Mouse (Mus musculus) fat pad, adult 2 months (tissue): ENCODE results near the gene Mcfd2.

ENCODE experiments used
- DNase-seq: peaks from one replicate; pipeline ENCODE4 v3.0.0-alpha.2; 2011; ENCODE audit warnings: low read depth, low spot score; ENCODE audit errors: extremely low read depth

Gene Mcfd2

GRCm38 (mm10) chr17:87246103-87246502 is 19.6 kb downstream of the Mcfd2 start:
- DNase-seq = no peak

GRCm38 (mm10) chr17:87237826-87238225 is 27.9 kb downstream of the Mcfd2 start:
- DNase-seq = no peak

- DNase-seq = no peak
Observed at GRCm38 (mm10) chr17:87236725-87237650, 28.7 kb downstream of the Mcfd2 start.

- no peak for DNase-seq
Observed at GRCm38 (mm10) chr17:87235019-87235418, 30.7 kb downstream of the Mcfd2 start.

GRCm38 (mm10) chr17:87227878-87228277 is 37.9 kb downstream of the Mcfd2 start:
- no peak for DNase-seq

GRCm38 (mm10) chr17:87226079-87226640 is 39.6 kb downstream of the Mcfd2 start:
- no peak for DNase-seq

- no peak for DNase-seq
Observed at GRCm38 (mm10) chr17:87225384-87225783, 40.4 kb downstream of the Mcfd2 start.

- no peak for DNase-seq
Observed at GRCm38 (mm10) chr17:87224461-87224860, 41.3 kb downstream of the Mcfd2 start.

- DNase-seq = no peak
Observed at GRCm38 (mm10) chr17:87219456-87219855, 46.3 kb downstream of the Mcfd2 start.

- no peak for DNase-seq
Observed at GRCm38 (mm10) chr17:87214523-87214922, 51.2 kb downstream of the Mcfd2 start.

- no peak for DNase-seq
Observed at GRCm38 (mm10) chr17:87210525-87210924, 55.2 kb downstream of the Mcfd2 start.

GRCm38 (mm10) chr17:87206885-87207284 is 58.9 kb downstream of the Mcfd2 start:
- no peak for DNase-seq
